Mouse (Mus musculus): Measurements from ENCODE around the gene Armc3. TPM values are rescaled to one million over a fixed set of nuclear protein-coding genes. Genes with fewer than 3 reads are reported as not detected.

Gene Armc3
- polyA plus RNA-seq, 1 experiment from 2014 or later: 0.11 TPM

GRCm38 (mm10) chr2:19200112-19200511, 1.0 kb downstream of the Armc3 start:
- no peak overlapping the region for H3K4me2 ChIP-seq
- no peak overlapping the region for H3K27ac ChIP-seq (ENCODE audit: low read depth, low read length)
- no peak overlapping the region for H3K9ac ChIP-seq (ENCODE audit: low read depth, low read length)
- H3K27me3 ChIP-seq (replicated peaks; ENCODE audit: control insufficient read depth, insufficient read depth, low read length): no peaks in the 10 kb centered on the region
- H3K4me3 ChIP-seq (ENCODE audit: low read depth, low read length): no peak overlapping the region
- H3K4me1 ChIP-seq (replicated peaks; ENCODE audit: control insufficient read depth, insufficient read depth, low read length): peaks cover 5% of the 10 kb centered on the region; the same call in 1 of the 2 replicates
- ATAC-seq (replicated peaks; ENCODE audit: low FRiP score) (no peak), DNase-seq (ENCODE audit: low spot score) (no peak)
- H3K9me3 ChIP-seq (ENCODE audit: control insufficient read depth, low read length): no peaks in the 10 kb centered on the region
- no peaks in the 10 kb centered on the region for H3K36me3 ChIP-seq (ENCODE audit: control insufficient read depth, insufficient read depth, low read length)
- 73% methylated on average over 1 of the region's 1 CpGs for WGBS

GRCm38 (mm10) chr2:19201682-19202081, 2.6 kb downstream of the Armc3 start:
- 43% methylated on average over 2 of the region's 2 CpGs for WGBS
- no peaks in the 10 kb centered on the region for H3K27me3 ChIP-seq (replicated peaks; ENCODE audit: control insufficient read depth, insufficient read depth, low read length)
- H3K27ac ChIP-seq (ENCODE audit: low read depth, low read length): no peak overlapping the region
- DNase-seq (ENCODE audit: low spot score) (no peak), ATAC-seq (replicated peaks; ENCODE audit: low FRiP score) (no peak)
- H3K4me2 ChIP-seq: no peak overlapping the region
- H3K9ac ChIP-seq (ENCODE audit: low read depth, low read length): no peak overlapping the region
- peaks cover 5% of the 10 kb centered on the region; the same call in 1 of the 2 replicates for H3K4me1 ChIP-seq (replicated peaks; ENCODE audit: control insufficient read depth, insufficient read depth, low read length)
- H3K36me3 ChIP-seq (ENCODE audit: control insufficient read depth, insufficient read depth, low read length): no peaks in the 10 kb centered on the region
- no peak overlapping the region for H3K4me3 ChIP-seq (ENCODE audit: low read depth, low read length)
- H3K9me3 ChIP-seq (ENCODE audit: control insufficient read depth, low read length): no peaks in the 10 kb centered on the region

GRCm38 (mm10) chr2:19234305-19234704, 35.2 kb downstream of the Armc3 start:
- Histone ChIP-seq H3K36me3 (ENCODE audit: control insufficient read depth, insufficient read depth, low read length) (no peaks in the 10 kb centered on the region), H3K4me1 (replicated peaks; ENCODE audit: control insufficient read depth, insufficient read depth, low read length) (no peaks in the 10 kb centered on the region), H3K9me3 (ENCODE audit: control insufficient read depth, low read length) (no peaks in the 10 kb centered on the region; the same call in 1 of the 2 replicates), H3K27me3 (replicated peaks; ENCODE audit: control insufficient read depth, insufficient read depth, low read length) (no peaks in the 10 kb centered on the region), H3K4me2 (no peak overlapping the region), H3K4me3 (ENCODE audit: low read depth, low read length) (no peak overlapping the region), H3K27ac (ENCODE audit: low read depth, low read length) (no peak overlapping the region), H3K9ac (ENCODE audit: low read depth, low read length) (no peak overlapping the region)
- DNase-seq (ENCODE audit: low spot score): no peak
- WGBS: 66% methylated on average over 5 of the region's 5 CpGs
- no peak for ATAC-seq (replicated peaks; ENCODE audit: low FRiP score)

- Histone ChIP-seq H3K27ac (ENCODE audit: low read depth, low read length) (no peak overlapping the region), H3K4me2 (no peak overlapping the region), H3K36me3 (ENCODE audit: control insufficient read depth, insufficient read depth, low read length) (no peaks in the 10 kb centered on the region), H3K4me1 (replicated peaks; ENCODE audit: control insufficient read depth, insufficient read depth, low read length) (no peaks in the 10 kb centered on the region), H3K27me3 (replicated peaks; ENCODE audit: control insufficient read depth, insufficient read depth, low read length) (no peaks in the 10 kb centered on the region), H3K9me3 (ENCODE audit: control insufficient read depth, low read length) (no peaks in the 10 kb centered on the region; the same call in 1 of the 2 replicates), H3K4me3 (ENCODE audit: low read depth, low read length) (no peak overlapping the region), H3K9ac (ENCODE audit: low read depth, low read length) (no peak overlapping the region)
- DNase-seq (ENCODE audit: low spot score): no peak
- no peak for ATAC-seq (replicated peaks; ENCODE audit: low FRiP score)
- WGBS: 75% methylated on average over 2 of the region's 2 CpGs
These were observed 36.1 kb downstream of the Armc3 start for GRCm38 (mm10) chr2:19235193-19235592.

GRCm38 (mm10) chr2:19235614-19236013, 36.5 kb downstream of the Armc3 start:
- Histone ChIP-seq H3K27ac (ENCODE audit: low read depth, low read length) (no peak overlapping the region), H3K9ac (ENCODE audit: low read depth, low read length) (no peak overlapping the region), H3K4me2 (no peak overlapping the region), H3K4me3 (ENCODE audit: low read depth, low read length) (no peak overlapping the region), H3K36me3 (ENCODE audit: control insufficient read depth, insufficient read depth, low read length) (no peaks in the 10 kb centered on the region), H3K27me3 (replicated peaks; ENCODE audit: control insufficient read depth, insufficient read depth, low read length) (no peaks in the 10 kb centered on the region), H3K4me1 (replicated peaks; ENCODE audit: control insufficient read depth, insufficient read depth, low read length) (no peaks in the 10 kb centered on the region), H3K9me3 (ENCODE audit: control insufficient read depth, low read length) (no peaks in the 10 kb centered on the region; the same call in 1 of the 2 replicates)
- ATAC-seq (replicated peaks; ENCODE audit: low FRiP score) (no peak), DNase-seq (ENCODE audit: low spot score) (no peak)
- WGBS: 72% methylated on average over 4 of the region's 4 CpGs

GRCm38 (mm10) chr2:19238771-19239170, 39.7 kb downstream of the Armc3 start:
- Histone ChIP-seq H3K27ac (ENCODE audit: low read depth, low read length) (no peak overlapping the region), H3K9me3 (ENCODE audit: control insufficient read depth, low read length) (no peaks in the 10 kb centered on the region), H3K36me3 (ENCODE audit: control insufficient read depth, insufficient read depth, low read length) (no peaks in the 10 kb centered on the region), H3K27me3 (replicated peaks; ENCODE audit: control insufficient read depth, insufficient read depth, low read length) (no peaks in the 10 kb centered on the region), H3K9ac (ENCODE audit: low read depth, low read length) (no peak overlapping the region), H3K4me2 (no peak overlapping the region), H3K4me3 (ENCODE audit: low read depth, low read length) (no peak overlapping the region), H3K4me1 (replicated peaks; ENCODE audit: control insufficient read depth, insufficient read depth, low read length) (no peaks in the 10 kb centered on the region)
- no peak for DNase-seq (ENCODE audit: low spot score)
- 50% methylated on average over 2 of the region's 2 CpGs for whole genome bisulfite sequencing
- no peak for ATAC-seq (replicated peaks; ENCODE audit: low FRiP score)

GRCm38 (mm10) chr2:19249611-19250010, 50.5 kb downstream of the Armc3 start:
- no peaks in the 10 kb centered on the region for H3K4me1 ChIP-seq (replicated peaks; ENCODE audit: control insufficient read depth, insufficient read depth, low read length)
- no peak overlapping the region for H3K4me2 ChIP-seq
- H3K4me3 ChIP-seq (ENCODE audit: low read depth, low read length): no peak overlapping the region
- H3K27ac ChIP-seq (ENCODE audit: low read depth, low read length): no peak overlapping the region
- no peaks in the 10 kb centered on the region for H3K36me3 ChIP-seq (ENCODE audit: control insufficient read depth, insufficient read depth, low read length)
- H3K27me3 ChIP-seq (replicated peaks; ENCODE audit: control insufficient read depth, insufficient read depth, low read length): no peaks in the 10 kb centered on the region
- 85% methylated on average over 11 of the region's 11 CpGs for WGBS
- no peak for ATAC-seq (replicated peaks; ENCODE audit: low FRiP score)
- no peaks in the 10 kb centered on the region for H3K9me3 ChIP-seq (ENCODE audit: control insufficient read depth, low read length)
- no peak overlapping the region for H3K9ac ChIP-seq (ENCODE audit: low read depth, low read length)
- DNase-seq (ENCODE audit: low spot score): no peak

- no peak overlapping the region for H3K9ac ChIP-seq (ENCODE audit: low read depth, low read length)
- DNase-seq (ENCODE audit: low spot score) (no peak), ATAC-seq (replicated peaks; ENCODE audit: low FRiP score) (no peak)
- H3K4me3 ChIP-seq (ENCODE audit: low read depth, low read length): no peak overlapping the region
- WGBS: 61% methylated on average over 3 of the region's 3 CpGs
- no peak overlapping the region for H3K4me2 ChIP-seq
- H3K4me1 ChIP-seq (replicated peaks; ENCODE audit: control insufficient read depth, insufficient read depth, low read length): no peaks in the 10 kb centered on the region
- H3K27ac ChIP-seq (ENCODE audit: low read depth, low read length): no peak overlapping the region
- H3K9me3 ChIP-seq (ENCODE audit: control insufficient read depth, low read length): no peaks in the 10 kb centered on the region
- H3K36me3 ChIP-seq (ENCODE audit: control insufficient read depth, insufficient read depth, low read length): no peaks in the 10 kb centered on the region
- no peaks in the 10 kb centered on the region for H3K27me3 ChIP-seq (replicated peaks; ENCODE audit: control insufficient read depth, insufficient read depth, low read length)
These were observed 55.9 kb downstream of the Armc3 start for GRCm38 (mm10) chr2:19255037-19255436.

GRCm38 (mm10) chr2:19257255-19257654, 58.2 kb downstream of the Armc3 start:
- no peaks in the 10 kb centered on the region for H3K36me3 ChIP-seq (ENCODE audit: control insufficient read depth, insufficient read depth, low read length)
- no peaks in the 10 kb centered on the region for H3K4me1 ChIP-seq (replicated peaks; ENCODE audit: control insufficient read depth, insufficient read depth, low read length)
- no peak for ATAC-seq (replicated peaks; ENCODE audit: low FRiP score)
- no peaks in the 10 kb centered on the region for H3K27me3 ChIP-seq (replicated peaks; ENCODE audit: control insufficient read depth, insufficient read depth, low read length)
- H3K27ac ChIP-seq (ENCODE audit: low read depth, low read length): no peak overlapping the region
- H3K9me3 ChIP-seq (ENCODE audit: control insufficient read depth, low read length): no peaks in the 10 kb centered on the region
- H3K4me3 ChIP-seq (ENCODE audit: low read depth, low read length): no peak overlapping the region
- no peak overlapping the region for H3K9ac ChIP-seq (ENCODE audit: low read depth, low read length)
- no peak for DNase-seq (ENCODE audit: low spot score)
- no peak overlapping the region for H3K4me2 ChIP-seq

Data from liver, embryonic 11.5 days (tissue).